Mouse (Mus musculus): ENCODE measurements around the gene Ptprn2. TPM values are rescaled to one million over a fixed set of nuclear protein-coding genes. Genes with fewer than 3 reads are reported as not detected.

Ptprn2 gene
- polyA plus RNA-seq, 1 experiment from 2014 or later, result 0.08 TPM

DNA sequence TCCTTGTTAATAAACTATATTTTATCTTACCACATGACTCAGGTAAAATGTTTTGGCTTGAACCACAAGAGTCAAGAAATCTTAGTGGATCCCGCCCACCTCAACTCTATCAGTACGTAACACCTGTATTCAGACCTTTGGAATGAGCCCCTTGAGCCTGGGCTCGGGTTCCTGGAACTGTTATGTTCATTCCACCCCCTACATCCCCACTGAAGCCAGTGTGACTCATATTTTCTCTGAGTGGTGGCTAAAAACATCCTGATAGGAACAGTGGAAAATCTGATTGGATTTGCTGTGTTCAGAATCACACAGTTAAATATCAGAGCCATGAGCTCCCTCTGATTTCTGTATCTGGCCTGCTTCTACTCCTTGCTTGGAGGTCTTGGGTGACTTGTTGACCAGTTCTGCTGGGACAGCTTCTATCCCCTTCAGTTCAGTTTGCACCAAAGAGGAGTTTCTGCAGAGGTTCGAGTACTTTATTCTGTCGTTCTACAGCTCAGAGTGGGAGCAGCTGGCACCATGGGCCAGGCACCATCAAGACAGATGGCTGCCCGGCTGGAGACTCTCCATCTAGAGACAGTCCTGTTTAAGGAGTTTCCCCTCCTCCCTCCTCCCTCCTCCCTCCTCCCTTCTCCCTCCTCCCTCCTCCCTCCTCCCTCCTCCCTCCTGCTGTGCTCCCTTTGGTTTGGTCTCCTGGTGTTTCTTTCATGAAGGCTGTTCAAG, 137.3 kb downstream of the Ptprn2 start:
- no peak for ATAC-seq (ENCODE audit: insufficient number of reproducible peaks, insufficient read depth, low FRiP score, low TSS enrichment, low read depth)
- Histone ChIP-seq H3K27me3 (no peaks in the 10 kb centered on the region), H3K4me3 (no peak overlapping the region), H3K27ac (no peak overlapping the region), H3K4me2 (no peak overlapping the region), H3K4me1 (no peaks in the 10 kb centered on the region), H3K36me3 (no peaks in the 10 kb centered on the region), H3K9ac (no peak overlapping the region), H3K9me3 (no peaks in the 10 kb centered on the region)
- WGBS, result 69% methylated on average over 6 of the region's 6 CpGs

DNA sequence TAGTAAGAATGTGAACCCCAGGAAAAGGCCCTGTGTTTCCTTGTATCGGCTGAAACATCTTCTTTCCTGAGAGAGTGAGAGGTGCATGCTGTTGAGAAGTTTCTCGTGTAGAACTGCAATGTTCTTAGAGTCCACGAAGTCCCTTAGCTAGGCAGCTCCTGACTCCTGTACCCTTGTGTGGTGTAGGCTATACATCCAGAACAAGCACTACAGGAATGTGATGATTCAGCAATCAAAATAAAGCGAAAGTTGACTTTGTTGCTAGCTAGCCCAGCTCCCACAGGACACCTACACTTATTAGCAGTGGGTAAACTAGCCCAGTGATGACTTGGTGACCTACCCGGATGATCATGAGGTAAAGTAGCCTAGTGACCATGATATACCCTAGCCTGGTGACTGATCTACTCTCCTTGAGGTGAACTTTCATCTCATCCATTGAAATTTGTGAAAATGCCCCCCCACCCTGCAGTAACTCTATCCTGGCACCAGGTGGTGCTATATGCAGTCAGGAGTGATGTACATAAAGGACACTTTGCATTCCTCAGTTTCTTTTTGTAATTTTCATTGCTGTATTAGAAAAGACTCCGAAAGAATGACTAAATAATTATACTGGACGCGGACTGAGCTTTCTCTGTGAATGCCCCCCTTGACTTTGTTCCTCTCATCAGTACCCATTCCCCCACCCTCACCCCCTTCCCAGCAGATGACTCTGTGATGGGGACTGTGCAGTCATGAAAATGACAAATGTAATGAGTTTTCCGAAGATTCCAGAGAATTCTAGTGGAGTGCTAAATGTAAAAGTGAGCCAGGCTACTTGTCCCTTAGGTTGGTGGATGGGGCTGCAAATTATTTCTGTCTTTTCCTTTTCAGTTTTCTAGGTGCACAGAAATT, 140.1 kb downstream of the Ptprn2 start:
- Histone ChIP-seq H3K4me3 (no peak overlapping the region), H3K9me3 (no peaks in the 10 kb centered on the region), H3K4me2 (no peak overlapping the region), H3K27me3 (no peaks in the 10 kb centered on the region), H3K9ac (no peak overlapping the region), H3K4me1 (no peaks in the 10 kb centered on the region), H3K27ac (no peak overlapping the region), H3K36me3 (no peaks in the 10 kb centered on the region)
- ATAC-seq (ENCODE audit: insufficient number of reproducible peaks, insufficient read depth, low FRiP score, low TSS enrichment, low read depth), result no peak
- 54% methylated on average over 9 of the region's 9 CpGs for WGBS

DNA sequence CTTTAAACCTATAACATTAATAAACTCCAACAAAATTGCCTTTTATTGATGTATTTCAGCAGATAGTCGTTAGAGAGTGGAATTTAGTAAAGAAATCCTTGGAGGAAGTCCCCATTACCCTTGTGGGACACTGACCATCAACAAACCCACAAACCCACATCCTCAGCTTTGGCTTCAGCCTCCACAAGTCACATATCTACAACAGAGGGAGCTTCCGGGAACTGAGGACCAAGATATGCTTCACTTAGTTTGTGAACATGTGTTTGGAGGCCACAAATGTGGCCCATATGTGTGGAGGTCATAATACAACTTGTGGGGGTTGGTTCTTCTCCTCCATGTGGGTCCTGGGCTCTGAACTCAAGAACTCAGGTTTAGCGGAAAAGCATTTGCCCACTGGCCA, 143.5 kb downstream of the Ptprn2 start:
- Histone ChIP-seq H3K27ac (no peak overlapping the region), H3K36me3 (no peaks in the 10 kb centered on the region), H3K4me3 (no peak overlapping the region), H3K9me3 (no peaks in the 10 kb centered on the region), H3K4me1 (no peaks in the 10 kb centered on the region), H3K27me3 (no peaks in the 10 kb centered on the region), H3K9ac (no peak overlapping the region), H3K4me2 (no peak overlapping the region)
- ATAC-seq (ENCODE audit: insufficient number of reproducible peaks, insufficient read depth, low FRiP score, low TSS enrichment, low read depth), result no peak
- WGBS, result 71% methylated on average over 3 of the region's 3 CpGs

GRCm38 (mm10) chr12:116637498-116637897, 152.0 kb downstream of the Ptprn2 start:
- Histone ChIP-seq H3K27me3 (peaks cover 3% of the 10 kb centered on the region; the same call in 1 of the 2 replicates), H3K4me1 (0 out of 2 replicates have a peak, but pooled peaks cover 3% of the 10 kb centered on the region), H3K36me3 (no peaks in the 10 kb centered on the region), H3K9me3 (no peaks in the 10 kb centered on the region), H3K4me3 (no peak overlapping the region), H3K27ac (no peak overlapping the region), H3K9ac (no peak overlapping the region), H3K4me2 (no peak overlapping the region)
- no peak for ATAC-seq (ENCODE audit: insufficient number of reproducible peaks, insufficient read depth, low FRiP score, low TSS enrichment, low read depth)
- WGBS, result 30% methylated on average over 2 of the region's 2 CpGs

DNA sequence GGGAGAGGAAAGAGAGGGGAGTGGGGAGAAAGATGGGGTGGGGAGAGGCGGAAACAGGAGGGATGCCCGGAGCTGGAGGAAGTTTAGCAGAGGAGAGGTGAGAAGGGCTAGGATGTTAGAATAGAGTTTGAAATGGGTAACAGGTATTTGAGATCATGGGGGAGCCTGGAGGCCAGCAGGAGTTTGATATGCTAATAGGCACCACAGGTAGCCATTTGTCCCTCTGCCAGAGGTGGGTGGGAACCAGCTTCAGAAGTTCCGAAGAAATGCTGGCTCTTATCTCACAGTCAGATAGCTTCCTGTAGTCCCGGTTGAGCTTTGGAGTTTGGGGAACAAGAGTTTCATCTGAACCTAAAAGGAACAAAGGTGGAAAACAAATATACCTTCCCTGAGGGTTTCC, 155.4 kb downstream of the Ptprn2 start:
- Histone ChIP-seq H3K9ac (no peak overlapping the region), H3K36me3 (no peaks in the 10 kb centered on the region), H3K27me3 (peaks cover 3% of the 10 kb centered on the region; the same call in 1 of the 2 replicates), H3K4me1 (0 out of 2 replicates have a peak, but pooled peaks cover 3% of the 10 kb centered on the region), H3K27ac (no peak overlapping the region), H3K4me2 (no peak overlapping the region), H3K4me3 (no peak overlapping the region), H3K9me3 (no peaks in the 10 kb centered on the region)
- 15% methylated on average over 4 of the region's 4 CpGs for WGBS
- ATAC-seq (ENCODE audit: insufficient number of reproducible peaks, insufficient read depth, low FRiP score, low TSS enrichment, low read depth), result no peak

- ATAC-seq (ENCODE audit: insufficient number of reproducible peaks, insufficient read depth, low FRiP score, low TSS enrichment, low read depth), result no peak
- Histone ChIP-seq H3K9me3 (no peaks in the 10 kb centered on the region), H3K4me2 (no peak overlapping the region), H3K9ac (no peak overlapping the region), H3K27me3 (peaks cover 3% of the 10 kb centered on the region; the same call in 1 of the 2 replicates), H3K36me3 (no peaks in the 10 kb centered on the region), H3K4me1 (0 out of 2 replicates have a peak, but pooled peaks cover 3% of the 10 kb centered on the region), H3K27ac (no peak overlapping the region), H3K4me3 (no peak overlapping the region)
- WGBS, result 38% methylated on average over 14 of the region's 14 CpGs
Measured at GRCm38 (mm10) chr12:116641339-116642190, 156.0 kb downstream of the Ptprn2 start.

GRCm38 (mm10) chr12:116642191-116642549, 156.7 kb downstream of the Ptprn2 start:
- no peak overlapping the region for H3K9ac ChIP-seq
- no peaks in the 10 kb centered on the region for H3K36me3 ChIP-seq
- WGBS, result 77% methylated on average over 4 of the region's 4 CpGs
- H3K4me2 ChIP-seq, result no peak overlapping the region
- H3K4me1 ChIP-seq, result 0 out of 2 replicates have a peak, but pooled peaks cover 3% of the 10 kb centered on the region
- no peaks in the 10 kb centered on the region for H3K9me3 ChIP-seq
- H3K27ac ChIP-seq, result no peak overlapping the region
- no peak for ATAC-seq (ENCODE audit: insufficient number of reproducible peaks, insufficient read depth, low FRiP score, low TSS enrichment, low read depth)
- H3K27me3 ChIP-seq, result peaks cover 3% of the 10 kb centered on the region; the same call in 1 of the 2 replicates
- H3K4me3 ChIP-seq, result no peak overlapping the region

DNA sequence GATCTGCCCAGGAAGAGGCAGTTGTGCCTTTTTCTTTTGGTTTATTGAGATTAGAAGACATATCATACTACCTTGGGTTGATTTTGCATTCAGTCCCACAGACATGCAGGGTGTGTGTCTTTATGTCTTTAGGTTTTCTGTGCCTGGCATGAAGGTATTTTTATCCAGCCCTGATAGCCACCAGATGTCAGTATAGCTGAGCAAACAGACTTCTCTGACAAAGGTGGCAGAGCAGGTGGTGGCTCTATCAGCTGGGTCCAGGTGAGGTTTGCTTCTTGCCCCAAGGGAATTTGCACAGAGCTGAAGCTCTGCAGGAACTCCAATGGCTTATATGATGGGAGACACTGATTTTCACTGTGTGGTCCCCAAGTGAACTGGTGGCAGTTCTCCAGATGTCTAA, 161.3 kb downstream of the Ptprn2 start:
- Histone ChIP-seq H3K9me3 (no peaks in the 10 kb centered on the region), H3K4me2 (no peak overlapping the region), H3K27me3 (no peaks in the 10 kb centered on the region), H3K4me1 (0 out of 2 replicates have a peak, but pooled peaks cover 3% of the 10 kb centered on the region), H3K9ac (no peak overlapping the region), H3K4me3 (no peak overlapping the region), H3K27ac (no peak overlapping the region), H3K36me3 (no peaks in the 10 kb centered on the region)
- ATAC-seq (ENCODE audit: insufficient number of reproducible peaks, insufficient read depth, low FRiP score, low TSS enrichment, low read depth), result no peak

DNA sequence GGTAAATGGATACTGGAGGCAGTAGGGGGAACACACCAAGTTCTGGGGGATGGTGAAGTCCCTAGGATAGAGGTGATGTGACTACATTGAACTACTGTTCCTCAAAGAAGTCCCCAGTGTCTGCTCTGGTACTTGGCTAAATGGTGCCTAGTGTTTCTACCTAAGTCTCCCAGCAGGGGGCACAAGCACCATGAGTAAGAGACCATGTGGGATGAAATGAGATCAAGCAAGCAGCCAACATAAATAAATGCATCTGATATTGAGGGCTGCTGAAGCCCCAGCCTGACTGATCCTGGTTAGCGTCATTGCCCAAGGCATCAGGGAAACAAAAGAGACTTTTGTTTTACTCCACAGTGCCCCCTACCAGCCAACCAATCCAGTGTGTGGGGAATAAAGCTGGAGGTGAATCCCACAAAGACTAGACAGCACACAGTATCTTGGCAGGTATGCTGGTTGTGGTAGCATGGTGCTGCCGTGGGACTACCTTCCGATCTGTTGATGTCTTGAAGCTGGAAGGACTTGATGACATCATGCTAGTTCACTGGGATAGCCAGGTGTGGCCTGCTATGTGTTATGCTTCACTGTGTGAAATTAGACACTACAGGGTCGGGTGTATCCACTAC, 163.2 kb downstream of the Ptprn2 start:
- ATAC-seq (ENCODE audit: insufficient number of reproducible peaks, insufficient read depth, low FRiP score, low TSS enrichment, low read depth), result no peak
- no peaks in the 10 kb centered on the region for H3K27me3 ChIP-seq
- H3K9me3 ChIP-seq, result no peaks in the 10 kb centered on the region
- no peaks in the 10 kb centered on the region for H3K36me3 ChIP-seq
- H3K4me3 ChIP-seq, result no peak overlapping the region
- 58% methylated on average over 4 of the region's 4 CpGs for WGBS
- H3K27ac ChIP-seq, result no peak overlapping the region
- H3K4me1 ChIP-seq, result no peaks in the 10 kb centered on the region
- no peak overlapping the region for H3K9ac ChIP-seq
- H3K4me2 ChIP-seq, result no peak overlapping the region

DNA sequence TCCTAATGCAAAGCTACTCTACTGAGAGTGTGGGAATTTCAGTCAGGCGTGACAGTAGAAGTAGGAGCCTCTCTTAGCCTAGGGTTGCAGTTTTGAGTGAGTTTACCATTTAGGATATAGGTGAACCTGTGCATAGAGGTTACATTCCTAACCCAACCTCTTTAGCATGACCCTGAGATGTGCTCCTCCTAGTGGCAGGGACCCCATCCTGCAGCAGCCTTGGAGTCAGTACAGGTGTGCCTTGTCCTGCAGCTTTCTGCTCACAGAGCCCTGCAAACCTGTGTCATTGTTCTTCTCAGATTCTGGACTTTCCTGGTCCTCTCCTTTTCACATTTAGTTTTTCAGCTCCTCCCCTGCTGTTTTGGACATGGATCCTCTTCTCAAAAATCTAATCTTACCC, 168.2 kb downstream of the Ptprn2 start:
- Histone ChIP-seq H3K9me3 (no peaks in the 10 kb centered on the region), H3K4me1 (no peaks in the 10 kb centered on the region), H3K9ac (no peak overlapping the region), H3K36me3 (no peaks in the 10 kb centered on the region), H3K27ac (no peak overlapping the region), H3K27me3 (no peaks in the 10 kb centered on the region), H3K4me2 (no peak overlapping the region), H3K4me3 (no peak overlapping the region)
- WGBS, result 61% methylated on average over 1 of the region's 1 CpGs
- ATAC-seq (ENCODE audit: insufficient number of reproducible peaks, insufficient read depth, low FRiP score, low TSS enrichment, low read depth), result no peak

- 16% methylated on average over 7 of the region's 7 CpGs for WGBS
- no peak overlapping the region for H3K4me3 ChIP-seq
- H3K36me3 ChIP-seq, result no peaks in the 10 kb centered on the region
- no peak for ATAC-seq (ENCODE audit: insufficient number of reproducible peaks, insufficient read depth, low FRiP score, low TSS enrichment, low read depth)
- H3K9ac ChIP-seq, result no peak overlapping the region
- no peak overlapping the region for H3K27ac ChIP-seq
- no peaks in the 10 kb centered on the region for H3K9me3 ChIP-seq
- no peaks in the 10 kb centered on the region for H3K4me1 ChIP-seq
- no peaks in the 10 kb centered on the region for H3K27me3 ChIP-seq
- no peak overlapping the region for H3K4me2 ChIP-seq
Measured at GRCm38 (mm10) chr12:116660076-116660475, 174.6 kb downstream of the Ptprn2 start.

All from embryonic facial prominence, embryonic 13.5 days (tissue).